Mouse (Mus musculus): ENCODE results near the gene Sorl1.

- no peak for TF ChIP-seq MAFK (IDR thresholded peaks at IDR 0.05; ENCODE audit: insufficient read depth, low read depth, low read length)
- no peak for TF ChIP-seq HCFC1 (IDR thresholded peaks at IDR 0.05; ENCODE audit: borderline replicate concordance, insufficient read depth, low read length)
- TF ChIP-seq CHD2 (IDR thresholded peaks at IDR 0.05; ENCODE audit: low read depth, low read length) = no peak
- no peak for TF ChIP-seq ZNF384 (IDR thresholded peaks at IDR 0.05; ENCODE audit: low read depth, low read length)
- no peak for TF ChIP-seq ZC3H11A (IDR thresholded peaks at IDR 0.05; ENCODE audit: borderline replicate concordance, low read depth, low read length)
Observed at GRCm38 (mm10) chr9:42109837-42110451, 14.2 kb downstream of the Sorl1 start.
